ENCODE assay signal across 16 mouse cellular contexts in the genomic region with DNA sequence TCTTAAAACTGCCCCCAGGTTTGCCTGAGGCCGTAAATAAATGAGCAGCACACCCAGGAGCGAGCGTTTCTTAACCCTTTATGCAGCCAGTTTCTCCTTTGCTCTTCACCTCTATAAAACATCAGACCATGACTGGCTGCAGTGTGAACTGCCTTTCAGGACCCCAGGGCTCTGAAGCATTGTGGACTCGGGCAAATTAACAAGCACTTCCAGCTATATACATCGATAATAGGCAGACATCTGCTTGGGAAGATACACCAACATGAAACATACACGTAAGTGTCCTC.
DNase-seq lines count a peak whose midpoint lies in the region; ATAC-seq and TF ChIP-seq lines count a peak whose summit lies in the region.
"Had no signal": no experiment of that assay in that cellular context is flagged by ENCODE, and none has a peak within 500 bp of the region (broad histone marks: within the 10 kb centered on the region; RNA-seq: fewer than 3 reads in every experiment).

No protein-coding gene starts in this region.

- 19% methylated on average over 6 of the region's 6 CpGs for WGBS in limb, embryonic 12.5 days
- 41% methylated on average over 6 of the region's 6 CpGs for WGBS in limb, embryonic 10.5 days
- WGBS in limb, embryonic 13.5 days, result 16% methylated on average over 6 of the region's 6 CpGs
- WGBS in midbrain, embryonic 15.5 days, result 61% methylated on average over 6 of the region's 6 CpGs
- WGBS in intestine, postnatal 0 days, result 59% methylated on average over 6 of the region's 6 CpGs

- no peaks in the 10 kb centered on the region for H3K9me3 ChIP-seq in limb, embryonic 12.5 days
- H3K9me3 ChIP-seq in limb, embryonic 10.5 days (replicated peaks), result no peaks in the 10 kb centered on the region
- no peaks in the 10 kb centered on the region for H3K9me3 ChIP-seq in limb, embryonic 13.5 days
- H3K9me3 ChIP-seq in midbrain, embryonic 15.5 days, result no peaks in the 10 kb centered on the region
- no peaks in the 10 kb centered on the region for H3K9me3 ChIP-seq in intestine, postnatal 0 days (ENCODE audit: control insufficient read depth)
- H3K9me3 ChIP-seq: forebrain, embryonic 13.5 days; hindbrain, embryonic 13.5 days; liver, embryonic 12.5 days had no signal

- DNase-seq in limb, embryonic 10.5 days (ENCODE audit: low spot score), result no peak
- no peak for DNase-seq in gastrocnemius, adult 18-20 months (ENCODE audit: low spot score)
- no peak for DNase-seq in layer of hippocampus, adult 9-11 months
- DNase-seq: thymus, adult 2 months; thymus, postnatal 4 days had no signal

- H3K27ac ChIP-seq in limb, embryonic 12.5 days, result no peak overlapping the region
- H3K27ac ChIP-seq in limb, embryonic 10.5 days, result no peak overlapping the region
- no peak overlapping the region; the same call in 1 of the 2 replicates for H3K27ac ChIP-seq in limb, embryonic 13.5 days
- H3K27ac ChIP-seq in midbrain, embryonic 15.5 days, result no peak overlapping the region
- no peak overlapping the region for H3K27ac ChIP-seq in intestine, postnatal 0 days (ENCODE audit: low read depth, low read length)
- H3K27ac ChIP-seq: forebrain, embryonic 13.5 days; hindbrain, embryonic 13.5 days; liver, embryonic 12.5 days had no signal

- peak overlapping the region; percentile 15; the same call in 1 of the 2 replicates for H3K4me2 ChIP-seq in limb, embryonic 12.5 days
- peak overlapping the region; percentile 28 for H3K4me2 ChIP-seq in limb, embryonic 13.5 days (replicated peaks)
- H3K4me2 ChIP-seq in midbrain, embryonic 15.5 days, result no peak overlapping the region
- H3K4me2 ChIP-seq in intestine, postnatal 0 days (replicated peaks; ENCODE audit: low read depth), result no peak overlapping the region
- H3K4me2 ChIP-seq: forebrain, embryonic 13.5 days; heart, embryonic 11.5 days; hindbrain, embryonic 13.5 days; liver, embryonic 12.5 days had no signal

- H3K4me1 ChIP-seq in limb, embryonic 12.5 days (replicated peaks), result peaks cover 11% of the 10 kb centered on the region
- H3K4me1 ChIP-seq in limb, embryonic 10.5 days, result peaks cover 15% of the 10 kb centered on the region
- peaks cover 11% of the 10 kb centered on the region for H3K4me1 ChIP-seq in limb, embryonic 13.5 days
- peaks cover 6% of the 10 kb centered on the region for H3K4me1 ChIP-seq in midbrain, embryonic 15.5 days
- H3K4me1 ChIP-seq in intestine, postnatal 0 days (replicated peaks; ENCODE audit: control insufficient read depth, insufficient read depth, low read length), result no peaks in the 10 kb centered on the region
- H3K4me1 ChIP-seq: liver, embryonic 12.5 days had no signal

- ATAC-seq in limb, embryonic 12.5 days (ENCODE audit: insufficient number of reproducible peaks, insufficient read depth, low FRiP score, low TSS enrichment, low read depth), result no peak
- ATAC-seq in limb, embryonic 13.5 days (ENCODE audit: low FRiP score, low read depth), result no peak
- peak; percentile 65; the same call in 1 of the 2 replicates for ATAC-seq in midbrain, embryonic 15.5 days (replicated peaks)
- no peak for ATAC-seq in intestine, postnatal 0 days
- ATAC-seq: CD4-positive, CD25-positive, alpha-beta regulatory T cell, adult 4 months; forebrain, embryonic 13.5 days; liver, embryonic 12.5 days; liver, postnatal 0 days had no signal

- H3K36me3 ChIP-seq in limb, embryonic 12.5 days, result peaks cover 5% of the 10 kb centered on the region; the same call in 1 of the 2 replicates
- H3K36me3 ChIP-seq in limb, embryonic 10.5 days, result no peaks in the 10 kb centered on the region
- peaks cover 4% of the 10 kb centered on the region for H3K36me3 ChIP-seq in limb, embryonic 13.5 days
- H3K36me3 ChIP-seq in midbrain, embryonic 15.5 days (replicated peaks), result no peaks in the 10 kb centered on the region
- H3K36me3 ChIP-seq in intestine, postnatal 0 days (ENCODE audit: control insufficient read depth, insufficient read depth), result 0 out of 2 replicates have a peak, but pooled peaks cover 4% of the 10 kb centered on the region
- H3K36me3 ChIP-seq: hindbrain, embryonic 13.5 days; liver, embryonic 12.5 days had no signal

- H3K4me3 ChIP-seq in limb, embryonic 12.5 days (replicated peaks), result no peak overlapping the region
- H3K4me3 ChIP-seq in limb, embryonic 10.5 days, result no peak overlapping the region
- no peak overlapping the region for H3K4me3 ChIP-seq in limb, embryonic 13.5 days
- H3K4me3 ChIP-seq in midbrain, embryonic 15.5 days, result no peak overlapping the region
- H3K4me3 ChIP-seq in intestine, postnatal 0 days (ENCODE audit: low read depth, low read length), result no peak overlapping the region
- H3K4me3 ChIP-seq: erythroblast, embryonic 14.5 days; forebrain, embryonic 13.5 days; hindbrain, embryonic 13.5 days; liver, embryonic 12.5 days had no signal

- H3K27me3 ChIP-seq in limb, embryonic 12.5 days, result no peaks in the 10 kb centered on the region
- H3K27me3 ChIP-seq in limb, embryonic 10.5 days (ENCODE audit: low read depth, poor library complexity, severe bottlenecking), result no peaks in the 10 kb centered on the region
- no peaks in the 10 kb centered on the region for H3K27me3 ChIP-seq in limb, embryonic 13.5 days
- no peaks in the 10 kb centered on the region for H3K27me3 ChIP-seq in midbrain, embryonic 15.5 days (replicated peaks)
- H3K27me3 ChIP-seq in intestine, postnatal 0 days (replicated peaks; ENCODE audit: control insufficient read depth, insufficient read depth, low read length), result no peaks in the 10 kb centered on the region
- H3K27me3 ChIP-seq: forebrain, embryonic 13.5 days; hindbrain, embryonic 13.5 days; liver, embryonic 12.5 days had no signal

- no peak overlapping the region for H3K9ac ChIP-seq in limb, embryonic 12.5 days (replicated peaks)
- no peak overlapping the region for H3K9ac ChIP-seq in limb, embryonic 13.5 days
- no peak overlapping the region for H3K9ac ChIP-seq in midbrain, embryonic 15.5 days
- no peak overlapping the region for H3K9ac ChIP-seq in intestine, postnatal 0 days (ENCODE audit: low read depth, low read length)
- H3K9ac ChIP-seq: forebrain, embryonic 13.5 days; liver, embryonic 12.5 days; liver, postnatal 0 days had no signal

- TF ChIP-seq CTCF in intestine, postnatal 0 days (IDR thresholded peaks at IDR 0.05; ENCODE audit: low read depth), result no peak

Comparison
In these comparisons a context has a peak if more than half of its experiments do, and no peak if none do; other contexts are left out.
1. H3K4me2 ChIP-seq: peak in limb, embryonic 12.5 days (single experiment) and limb, embryonic 13.5 days (single experiment); none in midbrain, embryonic 15.5 days (single experiment) and intestine, postnatal 0 days (single experiment).